Mouse (Mus musculus) kidney, postnatal 4 days (tissue): Measurements from ENCODE around the gene Idh1.
"Not testable (repeated sequence)": the region's sequence is repeated elsewhere in the genome, so short reads cannot be mapped to it uniquely, and the experiment has no call there.

Experiments used
- DNase-seq, 2 experiments: peaks; one replicate each; pipeline ENCODE4 v3.0.0; 2021; ENCODE audit warnings: mixed read lengths in 2 of 2

Idh1 gene

GRCm38 (mm10) chr1:65186287-65187073 lies at the start of gene Idh1, which contains the start of gene Pikfyve:
Idh1 (minus strand) TSS chr1:65186500.
Pikfyve (plus strand) TSS chr1:65186683.
- peak; percentile 97 to 98 for DNase-seq

- no peak for DNase-seq
Observed at GRCm38 (mm10) chr1:65230566-65230965, 44.3 kb upstream of the Idh1 start.

DNA sequence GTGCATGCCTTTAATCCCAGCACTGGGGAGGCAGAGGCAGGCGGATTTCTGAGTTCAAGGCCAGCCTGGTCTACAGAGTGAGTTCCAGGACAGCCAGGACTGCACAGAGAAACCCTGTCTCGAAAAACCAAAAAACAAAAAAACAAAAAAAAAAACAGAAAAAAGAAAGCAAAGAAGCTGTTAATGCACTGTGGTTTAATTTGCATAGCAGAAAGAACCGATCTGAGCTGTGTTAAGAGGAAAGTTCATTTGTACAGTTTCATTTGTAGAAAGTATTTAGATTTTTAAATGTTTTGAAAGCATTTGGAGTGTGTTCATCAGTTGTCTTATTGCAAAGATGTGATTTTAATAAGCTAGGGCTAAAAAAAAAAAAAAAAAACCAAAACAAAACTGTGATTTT lies 43.5 kb upstream of the Idh1 start:
- DNase-seq, result not testable (repeated sequence)

- no peak for DNase-seq
Observed at GRCm38 (mm10) chr1:65227681-65228080, 41.4 kb upstream of the Idh1 start.

- no peak for DNase-seq
Observed at GRCm38 (mm10) chr1:65223654-65224053, 37.4 kb upstream of the Idh1 start.

DNA sequence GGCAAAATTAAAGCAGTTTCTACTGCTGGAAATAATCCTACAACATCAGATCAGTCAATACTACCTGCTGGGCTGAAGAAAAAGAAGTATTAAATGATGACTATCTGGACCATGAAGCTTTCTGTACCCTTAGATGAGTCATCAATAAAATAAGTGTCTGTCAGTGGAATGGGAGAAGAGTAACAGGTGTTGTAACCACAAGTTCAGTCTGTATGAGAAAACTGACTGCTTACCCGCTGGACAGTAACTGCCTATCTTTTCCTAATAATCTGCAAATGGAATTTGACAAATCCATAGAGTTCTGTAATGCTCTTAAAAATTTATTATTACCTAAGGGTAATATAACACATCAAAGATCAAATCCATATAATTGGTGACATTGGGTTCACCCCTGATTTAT lies 31.7 kb upstream of the Idh1 start:
- DNase-seq, result no peak

DNA sequence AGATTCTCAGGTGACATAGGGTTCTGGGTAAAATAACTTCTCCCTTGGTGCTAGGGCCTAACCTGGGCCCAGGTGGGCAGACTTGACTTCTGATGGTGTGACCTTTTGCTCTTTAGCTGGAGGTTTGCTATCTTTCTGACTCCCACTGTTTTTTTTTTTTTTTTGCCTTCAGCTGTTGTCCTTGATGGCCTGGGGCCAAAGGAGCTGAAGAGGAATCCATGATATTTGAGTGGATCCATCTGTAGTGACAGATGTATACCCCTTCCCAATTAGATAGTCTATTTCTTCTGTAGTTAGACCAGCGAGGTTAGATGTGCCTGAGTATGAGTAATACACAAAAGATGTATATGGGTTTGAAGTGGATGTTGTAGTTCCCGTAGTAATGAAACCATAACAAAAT lies 31.3 kb upstream of the Idh1 start:
- no peak for DNase-seq

DNA sequence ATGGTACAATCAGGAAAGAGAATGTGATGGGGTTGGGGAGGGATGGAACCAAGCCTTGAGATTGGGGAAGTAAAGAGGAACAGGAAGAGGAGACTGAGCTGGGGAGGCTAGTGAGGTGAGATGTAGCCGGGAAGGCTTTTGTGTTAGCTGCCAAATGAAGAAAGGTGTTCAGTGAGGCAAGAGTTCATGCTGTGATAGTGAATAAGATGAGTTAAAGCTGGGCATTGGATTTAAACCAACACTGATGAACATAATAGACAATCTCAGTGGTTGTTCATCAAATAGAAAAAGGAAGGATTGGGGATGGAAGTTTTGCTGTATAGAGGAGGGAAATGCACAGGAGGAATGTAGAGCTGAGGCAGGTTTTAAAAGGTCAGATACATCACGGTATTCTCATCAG lies 26.9 kb upstream of the Idh1 start:
- DNase-seq, result no peak

DNA sequence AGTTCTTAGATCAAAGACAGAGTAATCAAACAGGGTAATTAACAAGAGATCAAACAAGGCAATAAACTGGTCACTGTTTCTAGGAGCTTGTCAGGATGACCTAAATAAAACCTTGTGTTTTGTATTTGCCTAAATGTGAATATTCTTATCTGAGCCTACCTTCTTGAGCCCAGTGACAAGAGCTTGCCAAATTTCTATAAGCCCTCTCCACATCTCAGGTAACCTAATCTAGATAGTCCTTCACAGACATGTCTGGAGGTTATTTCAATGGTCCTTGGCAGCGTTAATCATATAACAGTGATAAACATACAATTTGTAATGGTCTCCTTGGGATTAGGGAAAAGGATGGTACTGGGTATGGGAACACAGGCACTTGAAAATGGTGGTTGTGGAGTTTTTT lies 18.0 kb upstream of the Idh1 start:
- no peak for DNase-seq

DNA sequence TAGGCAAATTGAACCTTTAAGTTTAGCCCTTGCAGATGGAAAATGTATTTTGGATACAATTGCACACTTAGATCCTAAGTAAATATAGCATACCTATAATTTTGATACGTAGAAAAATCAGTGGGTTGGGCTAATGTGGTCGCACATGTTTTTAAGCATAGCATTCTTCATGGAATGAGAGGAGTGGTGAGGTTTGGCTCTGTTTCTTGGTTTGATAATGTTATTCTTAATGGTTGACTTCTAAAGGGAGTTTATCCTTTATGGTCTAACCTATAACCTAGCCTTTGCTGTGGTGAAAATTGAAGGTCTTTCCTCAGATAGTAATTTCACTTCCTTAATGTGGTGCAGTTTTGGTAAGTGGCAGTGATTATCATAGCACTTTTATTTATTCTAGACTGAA lies 12.6 kb upstream of the Idh1 start:
- DNase-seq, result no peak

DNA sequence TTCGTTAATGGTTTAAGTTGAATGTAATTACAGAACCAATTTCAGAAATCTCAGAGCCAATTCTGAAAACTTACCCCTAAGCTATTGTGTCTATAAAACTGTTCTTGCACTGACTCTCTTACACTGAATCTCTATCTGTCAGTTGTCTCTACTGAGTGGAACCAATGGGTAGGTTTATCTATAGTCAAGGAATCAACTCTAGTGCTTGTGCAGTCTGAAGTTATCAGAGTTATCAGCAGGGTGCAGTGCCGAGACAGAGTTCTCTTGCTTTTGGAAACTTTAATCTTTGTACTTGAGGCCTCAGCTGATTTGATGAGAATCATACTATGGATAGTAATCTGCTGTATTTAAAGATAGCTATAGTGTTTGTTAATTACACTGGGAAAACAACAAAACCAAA lies 12.1 kb upstream of the Idh1 start:
- no peak for DNase-seq

DNA sequence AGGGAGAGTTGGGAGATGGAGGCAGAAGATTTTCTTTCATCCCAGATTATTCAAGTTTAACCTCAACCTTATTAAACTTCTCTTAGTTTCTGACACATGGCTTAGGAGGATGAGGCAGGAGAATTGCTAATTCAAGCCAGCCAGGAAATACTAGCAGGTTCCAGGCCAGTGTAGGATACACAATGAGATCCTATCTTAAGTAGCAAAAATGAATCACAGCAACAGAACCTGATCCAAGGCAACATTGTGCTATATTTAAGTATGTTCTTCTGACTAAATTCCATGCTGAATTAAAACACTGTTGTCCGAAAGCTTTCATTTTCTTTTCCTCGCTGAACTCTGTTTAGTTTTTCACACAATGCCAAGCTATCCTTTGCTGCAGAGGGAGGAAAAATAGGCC lies 6.9 kb upstream of the Idh1 start:
- no peak for DNase-seq

- no peak for DNase-seq
Observed at GRCm38 (mm10) chr1:65190172-65190571, 3.9 kb upstream of the Idh1 start.

- DNase-seq, result no peak
Observed at GRCm38 (mm10) chr1:65187074-65187430, 752 bp upstream of the Idh1 start.

GRCm38 (mm10) chr1:65185524-65186205 lies 635 bp downstream of the Idh1 start:
- peak; percentile 10 to 29 for DNase-seq

GRCm38 (mm10) chr1:65185011-65185410 lies 1.3 kb downstream of the Idh1 start:
- no peak for DNase-seq

DNA sequence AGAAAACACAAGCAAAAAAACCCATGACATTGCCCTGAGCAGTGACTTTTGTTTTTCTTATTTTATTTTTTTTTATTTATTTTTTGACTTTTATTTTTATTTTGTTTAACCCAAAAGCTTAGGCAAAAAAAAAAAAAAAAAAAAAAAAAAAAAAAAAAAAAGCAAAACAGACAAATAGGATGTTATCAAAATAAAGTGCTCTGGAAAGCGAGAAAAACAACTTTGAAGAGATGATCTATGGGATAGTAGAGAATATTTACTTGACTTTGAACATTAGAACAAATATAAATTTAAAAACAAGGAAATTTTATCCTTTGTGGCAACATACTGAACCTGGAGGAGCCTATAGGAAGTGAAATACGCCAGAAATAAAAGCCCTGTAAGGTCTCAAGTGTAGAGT lies 2.3 kb downstream of the Idh1 start:
- no peak for DNase-seq

GRCm38 (mm10) chr1:65181459-65181858 lies 4.8 kb downstream of the Idh1 start:
- no peak for DNase-seq

GRCm38 (mm10) chr1:65179634-65180249 lies 6.6 kb downstream of the Idh1 start:
- peak; percentile 51 to 68 for DNase-seq

GRCm38 (mm10) chr1:65178902-65179432 lies 7.3 kb downstream of the Idh1 start:
- peak; percentile 99 for DNase-seq

DNA sequence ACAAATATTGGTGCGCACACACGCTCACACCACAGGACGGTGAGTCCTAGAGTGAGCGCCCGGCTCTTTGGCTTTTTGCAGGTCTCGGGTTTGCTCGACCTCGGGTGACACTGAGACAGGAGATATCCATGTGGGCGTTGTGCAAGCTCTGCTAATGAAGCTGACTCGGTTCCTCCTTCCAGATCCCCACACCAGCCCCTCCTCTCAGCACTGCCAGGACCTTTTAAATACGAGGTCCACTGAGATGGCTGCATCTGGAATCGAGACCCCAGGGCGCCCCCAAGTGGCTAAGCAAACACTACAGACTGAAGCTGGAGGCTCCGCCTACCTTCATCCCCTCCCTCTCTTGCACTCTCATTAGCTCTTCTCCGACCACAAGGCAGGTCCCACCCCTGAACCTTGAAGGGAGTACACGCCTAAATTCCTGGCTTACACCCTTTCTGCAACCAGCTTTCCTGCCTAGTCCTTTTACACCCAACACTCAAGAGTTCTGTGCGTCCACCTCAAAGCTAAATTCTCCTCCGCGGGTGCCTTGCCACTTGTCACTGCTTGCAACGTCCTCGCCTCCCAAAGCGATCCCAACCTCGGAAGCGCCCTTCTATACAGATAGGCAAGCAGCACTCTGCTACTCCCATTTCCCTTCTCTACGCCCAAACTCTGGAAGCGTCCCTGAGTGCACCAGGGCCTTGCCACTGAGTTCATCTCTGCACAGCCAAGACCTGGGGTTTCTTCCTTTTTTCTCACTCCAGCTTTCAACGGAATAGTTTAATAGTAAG lies 8.0 kb downstream of the Idh1 start:
- peak; percentile 96 to 97 for DNase-seq

DNA sequence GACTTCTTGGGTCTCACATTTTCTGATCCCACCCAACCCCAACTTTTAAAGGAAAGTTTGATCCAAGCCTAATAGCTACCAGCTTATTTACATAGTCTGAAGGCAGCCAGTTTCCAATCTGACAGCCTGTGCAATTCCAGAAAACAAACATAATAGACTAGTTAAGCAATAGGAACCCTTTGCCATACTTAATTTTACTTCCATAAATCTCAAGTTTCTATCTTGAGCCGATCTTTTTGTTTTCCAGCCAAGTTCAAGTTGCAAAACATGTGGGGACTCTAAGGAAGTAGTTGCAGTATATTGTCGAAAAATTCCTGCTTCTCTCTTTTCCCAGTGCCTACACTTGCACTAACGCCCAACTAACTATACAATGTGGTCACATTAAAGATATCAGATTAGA lies 8.8 kb downstream of the Idh1 start:
- no peak for DNase-seq

DNA sequence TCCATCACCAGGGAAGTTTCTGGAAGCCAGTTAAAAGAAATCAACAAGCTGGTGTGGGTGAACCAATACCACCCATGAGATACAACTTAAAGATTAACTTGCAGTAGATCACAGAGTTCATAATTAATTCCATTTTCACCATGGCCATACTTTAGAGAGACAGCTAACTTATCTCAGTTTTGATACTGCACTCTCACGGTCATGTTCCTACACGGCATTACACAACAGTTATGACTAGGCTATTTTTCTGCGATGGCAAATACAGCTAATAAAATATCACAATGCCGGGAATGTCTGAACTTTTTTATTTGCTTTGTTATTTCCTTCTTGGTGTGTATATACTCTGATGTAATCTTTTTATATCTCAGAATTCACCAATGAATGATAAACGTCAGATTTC lies 9.4 kb downstream of the Idh1 start:
- no peak for DNase-seq
